Mouse (Mus musculus) ES-E14 (cell line): ENCODE results near the gene Ncln. TPM values are rescaled to one million over a fixed set of nuclear protein-coding genes. Genes with fewer than 3 reads are reported as not detected.

Source experiments
- DNase-seq: peaks from one replicate; pipeline ENCODE4 v3.0.0-alpha.2; 2013; ENCODE audit warnings: low read depth, low spot score
- H3K27ac ChIP-seq: 2 replicates; pipeline ENCODE4 v1.5.1; 2012; ENCODE audit warnings: low read depth, mild to moderate bottlenecking, low read length, moderate library complexity, mixed read lengths; ENCODE audit not compliant: poor library complexity, insufficient read depth, severe bottlenecking
- H3K36me3 ChIP-seq: 2 replicates; pipeline ENCODE4 v1.6.1; 2012; ENCODE audit warnings: mild to moderate bottlenecking, low read length, moderate library complexity, mixed read lengths; ENCODE audit not compliant: control insufficient read depth, poor library complexity, insufficient read depth, severe bottlenecking
- H3K4me1 ChIP-seq, 2 experiments: fragments of 150-350 bp in 1 of 2; sonication (generic) in 1 of 2; 2 replicates each; pipeline ENCODE4 v1.6.1; 2012; ENCODE audit warnings: low read length in 2 of 2, mild to moderate bottlenecking in 1 of 2, mixed read lengths in 1 of 2; ENCODE audit not compliant: control insufficient read depth in 2 of 2, insufficient read depth in 2 of 2, poor library complexity in 1 of 2
- H3K4me3 ChIP-seq, 2 experiments: fragments of 150-350 bp in 1 of 2; sonication (generic) in 1 of 2; 2 replicates each; pipeline ENCODE4 v1.5.1; 2012; ENCODE audit warnings: low read length in 2 of 2, low read depth in 1 of 2, mild to moderate bottlenecking in 1 of 2, mixed read lengths in 1 of 2; ENCODE audit not compliant: insufficient read depth in 1 of 2, poor library complexity in 1 of 2, severe bottlenecking in 1 of 2
- H3K9ac ChIP-seq: 2 replicates; pipeline ENCODE4 v1.6.1; 2012; ENCODE audit warnings: low read depth, mild to moderate bottlenecking, low read length, mixed read lengths; ENCODE audit not compliant: poor library complexity, insufficient read depth, severe bottlenecking
- H3K9me3 ChIP-seq: fragments of 150-350 bp; sonication (generic); 2 replicates; pipeline ENCODE4 v1.6.1; 2012; ENCODE audit warnings: low read depth, mild to moderate bottlenecking, low read length; ENCODE audit not compliant: control insufficient read depth, insufficient read depth
- CHD2 ChIP-seq: IDR thresholded peaks from 2 replicates; pipeline ENCODE4 v1.6.1; 2014; ENCODE audit warnings: mild to moderate bottlenecking, low read depth, low read length, inconsistent platforms
- HCFC1 ChIP-seq: IDR thresholded peaks from 2 replicates; pipeline ENCODE4 v1.6.1; 2012; ENCODE audit warnings: low read length, inconsistent platforms, borderline replicate concordance; ENCODE audit not compliant: insufficient read depth
- MAFK ChIP-seq: IDR thresholded peaks from 2 replicates; pipeline ENCODE4 v1.6.1; 2014; ENCODE audit warnings: mild to moderate bottlenecking, low read depth, low read length, inconsistent platforms; ENCODE audit not compliant: insufficient read depth
- ZC3H11A ChIP-seq: IDR thresholded peaks from 2 replicates; pipeline ENCODE4 v1.6.1; 2012; ENCODE audit warnings: low read depth, mild to moderate bottlenecking, inconsistent platforms, low read length, borderline replicate concordance
- ZNF384 ChIP-seq: IDR thresholded peaks from 2 replicates; pipeline ENCODE4 v1.6.1; 2012; ENCODE audit warnings: low read depth, low read length, inconsistent platforms
- in situ Hi-C, 2 experiments: fragments of 600-800 bp; cut with MboI; formaldehyde crosslinking; loops; one replicate each; pipeline ENCODE4 v1.15.1; 2025; ENCODE audit warnings: low sequenced_read_pairs in 2 of 2, inconsistent platforms in 1 of 2; ENCODE audit not compliant: unreplicated experiment in 2 of 2
- total RNA-seq: library from RNA; depleted of rRNA; stranded (reverse); fragments of 300-350 nt; gene quantifications from 2 replicates; pipeline ENCODE4 v1.2.3, GENCODE M21; 2012

Ncln gene
- total RNA-seq, 1 experiment = 254 TPM

- Histone ChIP-seq H3K4me1 (peaks cover 0 to 9% of the 10 kb centered on the region in 2 experiments; a peak in 1 of 4 replicates), H3K36me3 (no peaks in the 10 kb centered on the region), H3K4me3 (no peak overlapping the region), H3K9ac (no peak overlapping the region), H3K9me3 (no peaks in the 10 kb centered on the region), H3K27ac (no peak overlapping the region)
- in situ Hi-C loops = no loop called here
- no peak for DNase-seq
- TF ChIP-seq MAFK (no peak), CHD2 (no peak), ZC3H11A (no peak), HCFC1 (no peak), ZNF384 (no peak)
Measured at GRCm38 (mm10) chr10:81519227-81519977, 23.2 kb upstream of the Ncln start.

GRCm38 (mm10) chr10:81518546-81518945, 22.4 kb upstream of the Ncln start:
- H3K36me3 ChIP-seq = no peaks in the 10 kb centered on the region
- TF ChIP-seq MAFK = no peak
- TF ChIP-seq HCFC1 = no peak
- TF ChIP-seq CHD2 = no peak
- TF ChIP-seq ZNF384 = no peak
- TF ChIP-seq ZC3H11A = no peak
- in situ Hi-C loops = no loop called here
- no peak overlapping the region for H3K4me3 ChIP-seq
- DNase-seq = no peak
- no peaks in the 10 kb centered on the region for H3K9me3 ChIP-seq
- H3K27ac ChIP-seq = no peak overlapping the region
- H3K4me1 ChIP-seq = peaks cover 0 to 2% of the 10 kb centered on the region in 2 experiments; a peak in 1 of 4 replicates
- no peak overlapping the region for H3K9ac ChIP-seq

- H3K36me3 ChIP-seq = no peaks in the 10 kb centered on the region
- in situ Hi-C loops = no loop called here
- no peaks in the 10 kb centered on the region for H3K9me3 ChIP-seq
- peaks cover 0 to 2% of the 10 kb centered on the region in 2 experiments; a peak in 1 of 4 replicates for H3K4me1 ChIP-seq
- no peak overlapping the region for H3K4me3 ChIP-seq
- no peak overlapping the region for H3K9ac ChIP-seq
- TF ChIP-seq ZC3H11A = no peak
- TF ChIP-seq HCFC1 = no peak
- TF ChIP-seq MAFK = no peak
- TF ChIP-seq CHD2 = no peak
- TF ChIP-seq ZNF384 = no peak
- no peak overlapping the region for H3K27ac ChIP-seq
- no peak for DNase-seq
Measured at GRCm38 (mm10) chr10:81517227-81517626, 21.0 kb upstream of the Ncln start.

- no peak overlapping the region for H3K4me3 ChIP-seq
- in situ Hi-C loops = no loop called here
- H3K4me1 ChIP-seq = peaks cover 0 to 10% of the 10 kb centered on the region in 2 experiments; a peak in 2 of 4 replicates
- TF ChIP-seq HCFC1 (no peak), ZNF384 (no peak), CHD2 (no peak), ZC3H11A (no peak), MAFK (no peak)
- H3K9ac ChIP-seq = no peak overlapping the region
- no peak for DNase-seq
- no peak overlapping the region for H3K27ac ChIP-seq
- no peaks in the 10 kb centered on the region for H3K9me3 ChIP-seq
- H3K36me3 ChIP-seq = no peaks in the 10 kb centered on the region
Measured at GRCm38 (mm10) chr10:81513798-81514197, 17.6 kb upstream of the Ncln start.
